Mouse (Mus musculus) CH12.LX (cell line): ENCODE data around the gene Taok1. TPM values are rescaled to one million over a fixed set of nuclear protein-coding genes. Genes with fewer than 3 reads are reported as not detected.

Experiments used
- DNase-seq: peaks from one replicate; pipeline ENCODE4 v3.0.0-alpha.2; 2013; ENCODE audit errors: extremely low read depth
- H3K27ac ChIP-seq: 2 replicates; pipeline ENCODE4 v1.5.1; 2012; ENCODE audit warnings: low read depth, mild to moderate bottlenecking, control low read depth, moderate library complexity; ENCODE audit not compliant: insufficient read depth
- H3K27me3 ChIP-seq: replicated peaks from 2 replicates; pipeline ENCODE3; 2012; ENCODE audit warnings: inconsistent platforms
- H3K36me3 ChIP-seq, 2 experiments: replicated peaks in 1 of 2; 2 replicates each; pipeline versions ENCODE3 to v1.6.1; 2012; ENCODE audit warnings: inconsistent platforms in 1 of 2, low read length in 1 of 2, mild to moderate bottlenecking in 1 of 2, mixed read lengths in 1 of 2, moderate library complexity in 1 of 2; ENCODE audit not compliant: control insufficient read depth in 1 of 2, insufficient read depth in 1 of 2
- H3K4me1 ChIP-seq, 2 experiments: 2 replicates each; pipeline ENCODE4 v1.6.1; 2012; ENCODE audit warnings: inconsistent platforms in 1 of 2, moderate library complexity in 1 of 2; ENCODE audit not compliant: insufficient read depth in 2 of 2, control insufficient read depth in 1 of 2
- H3K4me2 ChIP-seq: 2 replicates; pipeline ENCODE4 v1.6.1; 2012; ENCODE audit warnings: low read depth, mild to moderate bottlenecking, control low read depth; ENCODE audit not compliant: poor library complexity, insufficient read depth, severe bottlenecking
- H3K4me3 ChIP-seq, 3 experiments: fragments of 150-350 bp in 1 of 3; sonication (generic) in 1 of 3; replicated peaks in 1 of 3; 2 replicates each; pipeline versions ENCODE3 to v1.5.1; 2011 to 2012; ENCODE audit warnings: low read depth in 2 of 3, low read length in 2 of 3, mild to moderate bottlenecking in 2 of 3, moderate library complexity in 2 of 3, control low read depth in 1 of 3, improper control_type of control experiment in 1 of 3, inconsistent platforms in 1 of 3, mixed read lengths in 1 of 3; ENCODE audit not compliant: poor library complexity in 1 of 3
- H3K79me2 ChIP-seq: replicated peaks from 2 replicates; pipeline ENCODE4 v1.6.1; 2012; ENCODE audit warnings: mild to moderate bottlenecking, moderate library complexity; ENCODE audit not compliant: control insufficient read depth, poor library complexity, insufficient read depth, severe bottlenecking; ENCODE audit errors: extremely low read depth
- H3K9ac ChIP-seq: 2 replicates; pipeline ENCODE4 v1.6.1; 2012; ENCODE audit warnings: low read depth, mild to moderate bottlenecking, control low read depth, moderate library complexity; ENCODE audit not compliant: insufficient read depth
- H3K9me3 ChIP-seq: replicated peaks from 2 replicates; pipeline ENCODE3; 2012; ENCODE audit warnings: low read length, inconsistent platforms, mixed read lengths
- CHD2 ChIP-seq: IDR thresholded peaks from 2 replicates; pipeline ENCODE4 v1.6.1; 2011; ENCODE audit warnings: low read length, improper control_type of control experiment
- CTCF ChIP-seq, 2 experiments: IDR thresholded peaks in 1 of 2; conservative IDR thresholded peaks in 1 of 2; 2 replicates each; pipeline ENCODE4 v1.5.1; 2011 to 2012; ENCODE audit warnings: low read depth in 2 of 2, low read length in 2 of 2, improper control_type of control experiment in 1 of 2, inconsistent platforms in 1 of 2, mild to moderate bottlenecking in 1 of 2, moderate library complexity in 1 of 2
- E2F4 ChIP-seq: IDR thresholded peaks from 2 replicates; pipeline ENCODE4 v1.6.1; 2011; ENCODE audit warnings: low read depth, low read length, improper control_type of control experiment; ENCODE audit not compliant: insufficient replicate concordance
- EP300 ChIP-seq: IDR thresholded peaks from 2 replicates; pipeline ENCODE4 v1.6.1; 2011; ENCODE audit warnings: low read length, improper control_type of control experiment
- ETS1 ChIP-seq: conservative IDR thresholded peaks from 2 replicates; pipeline ENCODE4 v1.6.1; 2012; ENCODE audit warnings: low read depth, mild to moderate bottlenecking, inconsistent platforms, low read length, improper control_type of control experiment, moderate library complexity
- GABPA ChIP-seq: IDR thresholded peaks from 2 replicates; pipeline ENCODE4 v1.6.1; 2012; ENCODE audit warnings: low read depth, low read length, improper control_type of control experiment, inconsistent platforms; ENCODE audit not compliant: insufficient replicate concordance
- HCFC1 ChIP-seq: IDR thresholded peaks from 2 replicates; pipeline ENCODE4 v1.6.1; 2012; ENCODE audit warnings: low read depth, mild to moderate bottlenecking, inconsistent platforms, low read length, improper control_type of control experiment
- IRF4 ChIP-seq: IDR thresholded peaks from 2 replicates; pipeline ENCODE4 v1.6.1; 2014; ENCODE audit warnings: low read depth, mild to moderate bottlenecking, inconsistent platforms, low read length, improper control_type of control experiment
- JUN ChIP-seq: IDR thresholded peaks from 2 replicates; pipeline ENCODE4 v1.6.1; 2011; ENCODE audit warnings: low read depth, mild to moderate bottlenecking, low read length, improper control_type of control experiment, moderate library complexity; ENCODE audit not compliant: insufficient read depth
- MAX ChIP-seq: IDR thresholded peaks from 2 replicates; pipeline ENCODE4 v1.6.1; 2011; ENCODE audit warnings: low read length, improper control_type of control experiment
- MAZ ChIP-seq: IDR thresholded peaks from 2 replicates; pipeline ENCODE4 v1.6.1; 2012; ENCODE audit warnings: low read depth, mild to moderate bottlenecking, inconsistent platforms, low read length, improper control_type of control experiment, moderate library complexity
- NRF1 ChIP-seq: IDR thresholded peaks from 2 replicates; pipeline ENCODE4 v1.6.1; 2014; ENCODE audit warnings: low read depth, mild to moderate bottlenecking, inconsistent platforms, low read length, improper control_type of control experiment, moderate library complexity
- PAX5 ChIP-seq: IDR thresholded peaks from 2 replicates; pipeline ENCODE4 v1.6.1; 2012; ENCODE audit warnings: low read length, inconsistent platforms, mixed read lengths
- POLR2A ChIP-seq: IDR thresholded peaks from 2 replicates; pipeline ENCODE4 v1.6.1; 2011; ENCODE audit warnings: low read depth, mild to moderate bottlenecking, improper control_type of control experiment, low read length
- POLR2AphosphoS2 ChIP-seq: IDR thresholded peaks from 2 replicates; pipeline ENCODE4 v1.6.1; 2011; ENCODE audit warnings: low read depth, low read length, improper control_type of control experiment
- RAD21 ChIP-seq: IDR thresholded peaks from 2 replicates; pipeline ENCODE4 v1.6.1; 2011; ENCODE audit warnings: low read depth, mild to moderate bottlenecking, low read length, improper control_type of control experiment, moderate library complexity
- SIN3A ChIP-seq: IDR thresholded peaks from 2 replicates; pipeline ENCODE4 v1.6.1; 2012; ENCODE audit warnings: low read length, improper control_type of control experiment, inconsistent platforms
- TBP ChIP-seq: conservative IDR thresholded peaks from 2 replicates; pipeline ENCODE4 v1.6.1; 2011; ENCODE audit warnings: low read depth, low read length, improper control_type of control experiment
- TCF12 ChIP-seq: IDR thresholded peaks from 2 replicates; pipeline ENCODE4 v1.6.1; 2014; ENCODE audit warnings: low read depth, mild to moderate bottlenecking, inconsistent platforms, low read length, improper control_type of control experiment
- USF2 ChIP-seq: conservative IDR thresholded peaks from 2 replicates; pipeline ENCODE4 v1.6.1; 2011; ENCODE audit warnings: low read depth, low read length, improper control_type of control experiment
- ZKSCAN1 ChIP-seq: IDR thresholded peaks from 2 replicates; pipeline ENCODE4 v1.6.1; 2012; ENCODE audit warnings: low read depth, inconsistent platforms, low read length, improper control_type of control experiment, borderline replicate concordance
- dilution Hi-C: fragments of 300-500 bp; cut with MboI; formaldehyde crosslinking; loops from 2 replicates; pipeline ENCODE4 v1.14.3; 2020; ENCODE audit warnings: low sequenced_read_pairs; ENCODE audit not compliant: extremely low pct_unique_long_range_greater_than_20kb, extremely low pct_ligation_motif_present
- in situ Hi-C: fragments of 300-500 bp; cut with MboI; formaldehyde crosslinking; loops from 3 replicates; pipeline ENCODE4 v1.14.3; 2019; ENCODE audit warnings: low sequenced_read_pairs, low pct_ligation_motif_present, low pct_unique_long_range_greater_than_20kb, mixed read lengths
- polyA plus RNA-seq: library from polyadenylated mRNA; unstranded; fragments of >175 nt; gene quantifications from 2 replicates; pipeline ENCODE4 v1.2.1, GENCODE M21; 2012; ENCODE audit warnings: low read depth; ENCODE audit not compliant: insufficient read length
- total RNA-seq, 2 experiments: library from RNA; depleted of rRNA; stranded (reverse); fragments of 300-350 nt in 1 of 2; fragments of >200 nt in 1 of 2; gene quantifications; 2 replicates each; pipeline ENCODE4 v1.2.3; 2012 to 2014

Gene Taok1
- total and polyA plus RNA-seq, 3 experiments: 8.9 to 13.7 (median 11.6) TPM

DNA sequence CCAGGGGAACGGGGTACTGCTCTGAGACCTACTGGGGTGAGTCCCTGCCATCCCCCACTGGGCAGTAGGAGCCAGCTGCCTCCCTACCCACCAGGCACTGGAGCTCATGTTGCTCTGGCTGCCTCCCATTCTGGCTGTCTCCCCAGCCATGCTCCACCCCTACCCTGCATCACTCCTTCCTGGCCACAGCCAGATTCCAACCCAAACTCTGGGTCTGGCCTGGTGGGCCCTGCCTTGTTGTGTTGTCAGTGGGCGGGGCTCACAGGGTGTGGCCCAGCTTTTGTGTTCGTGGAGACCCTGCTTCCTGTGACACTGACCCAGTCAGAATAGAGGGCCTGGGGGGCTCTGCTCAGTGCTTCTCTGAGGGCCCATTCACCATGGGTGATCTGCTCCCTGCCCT, 104.1 kb downstream of the Taok1 start:
- no peaks in the 10 kb centered on the region; the same call in 1 of the 2 replicates for H3K79me2 ChIP-seq
- in situ Hi-C loops: no loop called here
- peaks cover 74 to 96% of the 10 kb centered on the region in 2 experiments for H3K36me3 ChIP-seq
- no peak overlapping the region for H3K4me2 ChIP-seq
- peaks cover 4 to 25% of the 10 kb centered on the region in 2 experiments for H3K4me1 ChIP-seq
- no peak for TF ChIP-seq HCFC1
- TF ChIP-seq EP300: no peak
- TF ChIP-seq GABPA: no peak
- TF ChIP-seq SIN3A: no peak
- TF ChIP-seq, all 38 proteins: peak for 0
- DNase-seq: no peak
- dilution Hi-C loops: no loop called here
- Histone ChIP-seq H3K9ac (no peak overlapping the region), H3K4me3 (no peak overlapping the region), H3K9me3 (no peaks in the 10 kb centered on the region), H3K27ac (no peak overlapping the region), H3K27me3 (no peaks in the 10 kb centered on the region)

DNA sequence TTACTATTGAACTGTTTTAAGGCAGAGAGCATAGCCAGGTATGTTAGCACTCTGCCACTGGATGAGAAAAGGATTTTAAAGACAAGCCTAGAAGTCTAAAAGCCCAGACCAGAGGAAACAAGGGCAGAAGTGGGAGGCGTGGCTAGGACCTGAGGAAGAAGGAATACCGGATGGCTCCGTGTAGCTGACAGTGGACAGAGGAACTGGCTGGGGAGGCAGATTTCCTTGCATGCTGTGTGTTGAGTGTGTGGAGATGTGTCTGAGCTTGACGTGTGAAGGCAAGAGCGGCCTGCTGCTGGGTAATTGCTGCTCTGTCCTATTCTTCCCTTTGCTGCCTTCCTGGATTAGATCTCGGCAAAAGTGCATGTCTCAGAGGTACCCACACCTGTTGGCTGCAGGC, 105.1 kb downstream of the Taok1 start:
- H3K9ac ChIP-seq: no peak overlapping the region
- H3K27ac ChIP-seq: no peak overlapping the region
- H3K36me3 ChIP-seq: peaks cover 71 to 98% of the 10 kb centered on the region in 2 experiments
- H3K4me2 ChIP-seq: no peak overlapping the region
- dilution Hi-C loops (no loop called here), in situ Hi-C loops (no loop called here)
- no peaks in the 10 kb centered on the region; the same call in 1 of the 2 replicates for H3K79me2 ChIP-seq
- H3K4me3 ChIP-seq: no peak overlapping the region
- H3K4me1 ChIP-seq: peaks cover 0 to 27% of the 10 kb centered on the region in 2 experiments; a peak in 2 of 4 replicates
- H3K9me3 ChIP-seq: no peaks in the 10 kb centered on the region
- DNase-seq: no peak
- H3K27me3 ChIP-seq: no peaks in the 10 kb centered on the region
- TF ChIP-seq JUN (no peak), POLR2AphosphoS2 (no peak)

- dilution Hi-C loops (no loop called here), in situ Hi-C loops (no loop called here)
- Histone ChIP-seq H3K9ac (no peak overlapping the region), H3K4me1 (peaks cover 5 to 30% of the 10 kb centered on the region in 2 experiments), H3K36me3 (peaks cover 65 to 95% of the 10 kb centered on the region in 2 experiments), H3K27me3 (no peaks in the 10 kb centered on the region), H3K9me3 (no peaks in the 10 kb centered on the region), H3K4me2 (no peak overlapping the region), H3K4me3 (no peak overlapping the region), H3K27ac (no peak overlapping the region), H3K79me2 (peaks cover 4% of the 10 kb centered on the region)
- TF ChIP-seq TCF12: no peak
- no peak for TF ChIP-seq E2F4
- no peak for TF ChIP-seq MAZ
- TF ChIP-seq ETS1: no peak
- TF ChIP-seq SIN3A: no peak
- TF ChIP-seq POLR2AphosphoS2: no peak
- TF ChIP-seq HCFC1: no peak
- TF ChIP-seq GABPA: no peak
- TF ChIP-seq ZKSCAN1: no peak
- TF ChIP-seq PAX5: no peak
- TF ChIP-seq CHD2: no peak
- TF ChIP-seq TBP: no peak
- TF ChIP-seq IRF4: no peak
- no peak for TF ChIP-seq EP300
- no peak for TF ChIP-seq RAD21
- no peak for TF ChIP-seq MAX
- TF ChIP-seq POLR2A: no peak
- TF ChIP-seq CTCF (conservative IDR thresholded peaks at IDR 0.05 in 1 of 2, IDR thresholded peaks at IDR 0.05 in 1 of 2; ENCODE audit: low read depth in 2 of 2, low read length in 2 of 2): no peak
- TF ChIP-seq USF2: no peak
- no peak for TF ChIP-seq NRF1
- DNase-seq: no peak
These were observed 105.6 kb downstream of the Taok1 start for GRCm38 (mm10) chr11:77501971-77502370.
